Mouse (Mus musculus) neural tube, embryonic 15.5 days (tissue): ENCODE measurements around the gene Flt3l. TPM values are rescaled to one million over a fixed set of nuclear protein-coding genes. Genes with fewer than 3 reads are reported as not detected.
"Not testable (repeated sequence)": the region's sequence is repeated elsewhere in the genome, so short reads cannot be mapped to it uniquely, and the experiment has no call there.

Experiments
- ATAC-seq: fragments of 200-750 bp; cut with Nextera tagmentation; 2 replicates; pipeline ENCODE4 v1.8.0; 2017; ENCODE audit warnings: mild to moderate bottlenecking, moderate TSS enrichment, moderate library complexity; ENCODE audit not compliant: low FRiP score
- H3K27ac ChIP-seq: fragments of 300-500 bp; sonication (generic); replicated peaks from 2 replicates; pipeline ENCODE4 v1.5.1; 2015; ENCODE audit warnings: mild to moderate bottlenecking, inconsistent platforms
- H3K27me3 ChIP-seq: fragments of 300-500 bp; sonication (generic); replicated peaks from 2 replicates; pipeline ENCODE4 v1.6.1; 2015; ENCODE audit warnings: inconsistent platforms
- H3K36me3 ChIP-seq: fragments of 300-500 bp; sonication (generic); 2 replicates; pipeline ENCODE4 v1.6.1; 2015; ENCODE audit warnings: inconsistent platforms
- H3K4me1 ChIP-seq: fragments of 300-500 bp; sonication (generic); 2 replicates; pipeline ENCODE4 v1.6.1; 2015; ENCODE audit warnings: inconsistent platforms
- H3K4me2 ChIP-seq: fragments of 300-500 bp; sonication (generic); 2 replicates; pipeline ENCODE4 v1.6.1; 2015; ENCODE audit warnings: inconsistent platforms, mild to moderate bottlenecking, moderate library complexity
- H3K4me3 ChIP-seq: fragments of 300-500 bp; sonication (generic); replicated peaks from 2 replicates; pipeline ENCODE4 v1.5.1; 2015; ENCODE audit warnings: mild to moderate bottlenecking, inconsistent platforms
- H3K9ac ChIP-seq: fragments of 300-500 bp; sonication (generic); replicated peaks from 2 replicates; pipeline ENCODE4 v1.6.1; 2015; ENCODE audit warnings: mild to moderate bottlenecking, inconsistent platforms
- H3K9me3 ChIP-seq: fragments of 300-500 bp; sonication (generic); replicated peaks from 2 replicates; pipeline ENCODE4 v1.6.1; 2016; ENCODE audit warnings: inconsistent platforms
- WGBS: fragments of 180-500 bp; shearing (Covaris S2); methylation state at CpG from one replicate; pipeline ENCODE4 v1.1.7; 2015; ENCODE audit warnings: mixed read lengths; 5-methylcytosine and 5-hydroxymethylcytosine counted together
- polyA plus RNA-seq: library from polyadenylated mRNA; unstranded; fragments of >200 nt; fragmentation: Nextera tagmentation; extraction: Ambion mirVana; gene quantifications from 2 replicates; pipeline ENCODE4 v1.2.1, GENCODE M21; 2015

Flt3l gene
- polyA plus RNA-seq, 1 experiment from 2014 or later, result 1.8 TPM

GRCm38 (mm10) chr7:45153052-45153451, 16.8 kb upstream of the Flt3l start:
- H3K4me3 ChIP-seq, H3K27ac ChIP-seq, ATAC-seq, H3K9ac ChIP-seq, H3K4me2 ChIP-seq, H3K9me3 ChIP-seq, H3K36me3 ChIP-seq, H3K27me3 ChIP-seq: not testable (repeated sequence)
- WGBS, result 92% methylated on average over 2 of the region's 2 CpGs
- peaks cover 26% of the 10 kb centered on the region for H3K4me1 ChIP-seq

- ATAC-seq, result no peak
- Histone ChIP-seq H3K4me2 (no peak overlapping the region), H3K9ac (no peak overlapping the region; the same call in 1 of the 2 replicates), H3K27me3 (no peaks in the 10 kb centered on the region), H3K27ac (peak overlapping the region; percentile 28; the same call in 1 of the 2 replicates), H3K36me3 (no peaks in the 10 kb centered on the region), H3K9me3 (no peaks in the 10 kb centered on the region), H3K4me1 (peaks cover 26% of the 10 kb centered on the region), H3K4me3 (no peak overlapping the region)
- WGBS, result 55% methylated on average over 11 of the region's 11 CpGs
Measured at GRCm38 (mm10) chr7:45151303-45151702, 15.1 kb upstream of the Flt3l start.

- H3K4me2 ChIP-seq, result no peak overlapping the region
- H3K4me3 ChIP-seq, result no peak overlapping the region
- H3K27ac ChIP-seq, result no peak overlapping the region
- no peaks in the 10 kb centered on the region for H3K27me3 ChIP-seq
- no peak for ATAC-seq
- H3K9ac ChIP-seq, result no peak overlapping the region
- peaks cover 21% of the 10 kb centered on the region for H3K4me1 ChIP-seq
- no peaks in the 10 kb centered on the region for H3K36me3 ChIP-seq
- 71% methylated on average over 4 of the region's 4 CpGs for WGBS
- no peaks in the 10 kb centered on the region for H3K9me3 ChIP-seq
Measured at GRCm38 (mm10) chr7:45150321-45150720, 14.1 kb upstream of the Flt3l start.

DNA sequence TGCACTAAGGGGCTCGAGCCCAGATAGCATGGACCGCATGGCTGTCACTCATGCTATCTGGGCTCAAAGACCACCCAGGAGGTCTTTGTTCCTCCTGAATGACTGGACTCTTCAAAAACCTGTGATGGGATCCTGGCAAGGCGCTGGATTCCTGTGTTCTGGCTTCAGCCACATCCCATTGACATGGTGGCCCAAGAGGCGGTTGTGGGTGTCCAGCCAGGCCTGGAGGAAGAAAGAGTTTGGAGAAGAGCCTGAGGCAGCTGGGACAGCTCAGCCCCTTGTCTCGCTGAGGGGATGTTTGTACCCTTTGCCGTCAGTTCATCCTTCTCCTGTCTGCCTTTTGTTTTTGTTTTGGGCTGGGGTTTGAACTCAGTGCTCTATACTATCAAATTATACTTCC, 13.3 kb upstream of the Flt3l start:
- 36% methylated on average over 6 of the region's 6 CpGs for WGBS
- H3K36me3 ChIP-seq, result no peaks in the 10 kb centered on the region
- H3K4me1 ChIP-seq, result peaks cover 13% of the 10 kb centered on the region
- ATAC-seq, result no peak
- no peaks in the 10 kb centered on the region for H3K27me3 ChIP-seq
- no peaks in the 10 kb centered on the region for H3K9me3 ChIP-seq
- H3K9ac ChIP-seq, result no peak overlapping the region
- H3K4me2 ChIP-seq, result no peak overlapping the region
- no peak overlapping the region for H3K27ac ChIP-seq
- H3K4me3 ChIP-seq, result no peak overlapping the region

- no peak for ATAC-seq
- Histone ChIP-seq H3K27ac (no peak overlapping the region), H3K27me3 (no peaks in the 10 kb centered on the region), H3K4me2 (no peak overlapping the region), H3K9ac (no peak overlapping the region), H3K4me3 (no peak overlapping the region), H3K4me1 (peaks cover 12% of the 10 kb centered on the region), H3K36me3 (0 out of 2 replicates have a peak, but pooled peaks cover 3% of the 10 kb centered on the region), H3K9me3 (no peaks in the 10 kb centered on the region)
- WGBS, result 71% methylated on average over 4 of the region's 4 CpGs
Measured at GRCm38 (mm10) chr7:45148534-45149098, 12.4 kb upstream of the Flt3l start.

DNA sequence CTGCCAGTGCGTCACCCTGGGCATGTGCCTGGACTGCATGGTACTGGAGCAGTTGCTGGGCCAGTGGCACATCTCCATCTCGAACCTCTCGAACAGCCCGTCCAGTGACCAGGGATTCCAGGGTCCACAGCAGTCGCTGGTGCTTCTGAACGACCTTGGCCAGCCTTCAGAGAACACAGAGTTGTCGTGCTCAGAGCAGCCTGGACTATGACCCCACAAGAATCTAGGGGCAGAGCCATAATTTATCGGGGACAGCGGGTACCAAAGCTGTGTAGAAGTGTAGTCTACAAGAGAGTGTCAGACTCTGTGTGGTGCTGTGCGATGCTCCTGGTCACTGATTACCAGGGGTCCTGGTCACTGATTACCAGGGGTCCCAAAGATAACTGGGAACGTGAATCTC, 11.7 kb upstream of the Flt3l start:
- Histone ChIP-seq H3K4me2 (no peak overlapping the region), H3K9me3 (no peaks in the 10 kb centered on the region), H3K27me3 (no peaks in the 10 kb centered on the region), H3K27ac (no peak overlapping the region), H3K36me3 (0 out of 2 replicates have a peak, but pooled peaks cover 3% of the 10 kb centered on the region), H3K9ac (no peak overlapping the region), H3K4me1 (0 out of 2 replicates have a peak, but pooled peaks cover 7% of the 10 kb centered on the region), H3K4me3 (no peak overlapping the region)
- no peak for ATAC-seq
- 85% methylated on average over 11 of the region's 11 CpGs for WGBS

- 95% methylated on average over 11 of the region's 11 CpGs for WGBS
- H3K27me3 ChIP-seq, result no peaks in the 10 kb centered on the region
- H3K9ac ChIP-seq, result no peak overlapping the region
- no peak overlapping the region for H3K27ac ChIP-seq
- H3K4me1 ChIP-seq, result 0 out of 2 replicates have a peak, but pooled peaks cover 7% of the 10 kb centered on the region
- no peak for ATAC-seq
- 0 out of 2 replicates have a peak, but pooled peaks cover 3% of the 10 kb centered on the region for H3K36me3 ChIP-seq
- no peaks in the 10 kb centered on the region for H3K9me3 ChIP-seq
- H3K4me2 ChIP-seq, result no peak overlapping the region
- no peak overlapping the region for H3K4me3 ChIP-seq
Measured at GRCm38 (mm10) chr7:45147267-45147666, 11.0 kb upstream of the Flt3l start.

DNA sequence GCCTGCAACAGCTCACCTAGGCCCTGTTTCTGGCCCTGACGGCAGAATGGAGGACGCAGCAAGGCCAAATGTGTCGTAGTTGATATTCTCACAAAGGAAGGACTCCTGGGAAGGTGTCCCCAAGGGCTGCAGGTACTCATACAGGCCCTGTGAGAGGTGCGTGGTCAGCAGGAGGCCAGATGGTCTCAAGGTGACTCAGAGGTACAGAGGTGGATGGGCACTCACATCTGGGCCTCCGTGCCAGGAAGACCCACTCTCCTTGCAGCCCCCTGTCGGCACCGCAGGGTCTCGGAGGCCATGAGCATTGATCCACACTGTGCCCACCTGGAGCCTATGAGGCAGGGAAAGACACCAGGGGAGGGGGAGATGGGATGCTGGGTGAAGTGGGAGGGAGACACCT, 9.2 kb upstream of the Flt3l start:
- Histone ChIP-seq H3K36me3 (0 out of 2 replicates have a peak, but pooled peaks cover 3% of the 10 kb centered on the region), H3K9ac (no peak overlapping the region), H3K4me3 (no peak overlapping the region), H3K27me3 (no peaks in the 10 kb centered on the region), H3K4me2 (no peak overlapping the region), H3K9me3 (no peaks in the 10 kb centered on the region), H3K4me1 (no peaks in the 10 kb centered on the region), H3K27ac (no peak overlapping the region)
- WGBS, result 97% methylated on average over 8 of the region's 8 CpGs
- ATAC-seq, result no peak

GRCm38 (mm10) chr7:45144368-45145174, 8.3 kb upstream of the Flt3l start:
- no peak for ATAC-seq
- Histone ChIP-seq H3K27me3 (no peaks in the 10 kb centered on the region), H3K4me2 (no peak overlapping the region), H3K4me1 (no peaks in the 10 kb centered on the region), H3K36me3 (0 out of 2 replicates have a peak, but pooled peaks cover 3% of the 10 kb centered on the region), H3K4me3 (no peak overlapping the region), H3K9ac (no peak overlapping the region), H3K27ac (no peak overlapping the region), H3K9me3 (no peaks in the 10 kb centered on the region)
- 90% methylated on average over 13 of the region's 13 CpGs for WGBS

DNA sequence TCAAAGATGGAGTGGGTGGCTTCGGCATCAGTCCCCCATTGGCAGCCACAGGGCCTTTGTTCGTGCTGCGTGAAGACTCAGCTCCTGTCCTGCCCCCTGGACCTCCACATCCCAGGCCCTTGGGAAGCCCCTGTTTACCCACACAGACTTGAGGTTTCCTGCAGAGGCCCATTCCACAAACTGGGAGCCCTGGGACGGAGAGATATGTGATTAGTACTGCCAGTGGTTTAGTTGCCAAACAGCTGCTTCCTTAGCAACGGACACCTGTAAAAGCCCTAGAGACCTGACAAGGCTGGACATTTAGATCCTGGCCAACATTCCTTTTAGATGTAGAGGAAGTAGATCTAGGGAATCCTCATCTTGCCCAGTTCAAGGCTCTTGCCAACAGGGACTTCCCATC, 5.7 kb upstream of the Flt3l start:
- Histone ChIP-seq H3K4me1 (no peaks in the 10 kb centered on the region), H3K9me3 (no peaks in the 10 kb centered on the region), H3K36me3 (0 out of 2 replicates have a peak, but pooled peaks cover 3% of the 10 kb centered on the region), H3K4me2 (no peak overlapping the region), H3K4me3 (no peak overlapping the region), H3K9ac (no peak overlapping the region), H3K27me3 (peaks cover 5% of the 10 kb centered on the region; the same call in 1 of the 2 replicates), H3K27ac (no peak overlapping the region)
- ATAC-seq, result no peak
- WGBS, result 91% methylated on average over 5 of the region's 5 CpGs

DNA sequence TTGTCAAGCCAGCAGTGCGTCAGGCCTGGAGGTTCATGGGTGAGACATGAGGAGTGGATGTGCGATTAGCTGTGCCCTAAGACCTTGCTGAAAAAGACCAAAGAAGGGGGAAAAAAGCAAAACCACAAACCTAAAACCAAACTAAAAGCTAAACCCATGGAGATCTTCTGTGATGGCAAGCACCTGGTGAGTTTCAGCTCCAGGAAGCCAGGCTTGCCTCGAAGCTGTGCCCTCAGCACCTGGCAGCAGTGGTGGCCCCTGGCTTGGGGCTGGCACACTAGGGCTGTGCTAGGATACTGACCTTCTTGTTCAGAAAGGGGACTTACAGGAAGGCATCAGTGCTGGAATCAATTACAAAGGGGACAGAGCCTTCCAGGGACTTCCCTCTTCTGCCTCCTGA, 5.1 kb upstream of the Flt3l start:
- Histone ChIP-seq H3K36me3 (0 out of 2 replicates have a peak, but pooled peaks cover 3% of the 10 kb centered on the region), H3K4me1 (peaks cover 2% of the 10 kb centered on the region; the same call in 1 of the 2 replicates), H3K9me3 (no peaks in the 10 kb centered on the region), H3K4me3 (no peak overlapping the region), H3K27me3 (peaks cover 5% of the 10 kb centered on the region; the same call in 1 of the 2 replicates), H3K9ac (no peak overlapping the region), H3K4me2 (no peak overlapping the region), H3K27ac (no peak overlapping the region)
- WGBS, result 90% methylated on average over 3 of the region's 3 CpGs
- no peak for ATAC-seq
